Mouse (Mus musculus): ENCODE data around the gene Man1a.

DNA sequence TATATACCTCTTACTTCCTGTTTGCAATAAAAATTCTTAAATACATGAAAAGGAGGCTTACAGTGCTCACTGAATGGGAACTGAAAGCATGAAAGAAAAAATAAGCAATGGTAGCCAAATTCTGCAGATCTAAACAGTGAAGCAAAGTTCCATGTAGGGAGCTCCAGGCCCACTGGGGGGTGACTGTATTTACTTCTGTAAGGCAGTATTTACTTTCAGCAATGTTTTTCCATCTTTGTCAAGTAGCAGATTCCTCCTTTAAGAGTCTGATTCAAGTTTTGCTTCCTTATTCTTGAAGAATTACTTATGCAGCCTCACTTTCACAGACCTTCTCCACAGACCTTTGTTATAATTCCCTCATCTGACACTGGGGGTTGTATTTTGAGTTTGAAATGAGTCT lies 195.1 kb downstream of the Man1a start:
- no peak for TF ChIP-seq CTCF (IDR thresholded peaks at IDR 0.05; ENCODE audit: extremely low read depth, insufficient read depth, insufficient read length, insufficient replicate concordance)
- TF ChIP-seq POLR2A (IDR thresholded peaks at IDR 0.05; ENCODE audit: low read depth, low read length): no peak

Measured in spleen, adult 2 months (tissue).